Mouse (Mus musculus): Measurements from ENCODE around the gene Wnt7a. TPM values are rescaled to one million over a fixed set of nuclear protein-coding genes. Genes with fewer than 3 reads are reported as not detected.

Wnt7a gene
- polyA plus RNA-seq, 1 experiment = 0.03 TPM

DNA sequence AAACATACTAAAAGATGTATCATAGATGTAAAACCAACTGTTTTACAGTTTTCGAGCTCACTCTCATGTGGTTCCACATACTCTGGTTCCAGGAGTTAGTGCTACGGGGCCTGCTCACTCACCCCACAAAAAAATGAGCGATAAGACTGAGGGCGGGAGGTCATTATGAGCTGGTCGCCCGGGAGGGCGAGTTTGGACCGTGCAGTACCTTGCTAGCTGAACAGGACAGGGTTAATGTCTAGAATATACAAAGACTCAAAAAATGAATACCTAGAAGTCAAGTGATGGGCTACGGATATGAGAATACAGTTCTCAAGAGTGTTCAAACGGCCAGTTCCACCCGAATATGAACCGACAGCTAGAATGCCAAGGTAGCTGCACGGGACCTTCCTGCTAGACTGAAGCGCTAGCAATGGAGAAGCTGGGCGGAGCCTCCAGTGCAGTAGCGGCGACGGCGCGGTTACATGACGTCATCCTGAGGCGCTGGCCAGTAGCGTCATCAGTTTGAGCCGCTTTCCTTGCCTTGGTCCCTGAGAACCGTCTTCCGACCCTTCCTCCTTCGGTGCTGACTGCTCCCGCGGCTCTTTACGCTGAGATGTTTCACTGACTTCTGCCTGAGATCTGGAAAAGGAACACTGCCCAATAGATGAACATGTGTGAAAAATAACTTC is 29.4 kb upstream of the Wnt7a start:
- no peaks in the 10 kb centered on the region for H3K27me3 ChIP-seq (replicated peaks; ENCODE audit: control insufficient read depth, insufficient read depth, low read length)
- DNase-seq = peak; percentile 97
- TF ChIP-seq POLR2A (IDR thresholded peaks at IDR 0.05; ENCODE audit: low read depth, low read length) (peak; percentile 61), CTCF (conservative IDR thresholded peaks at IDR 0.05; ENCODE audit: insufficient read depth, insufficient read length, low read depth, low read length) (no peak)
- 2% methylated on average over 30 of the region's 30 CpGs for WGBS
- no peaks in the 10 kb centered on the region for H3K36me3 ChIP-seq (ENCODE audit: control insufficient read depth, insufficient read depth, low read length)
- peaks cover 4% of the 10 kb centered on the region; the same call in 1 of the 2 replicates for H3K4me1 ChIP-seq (ENCODE audit: control insufficient read depth, insufficient read depth, low read length)
- H3K27ac ChIP-seq (ENCODE audit: insufficient read depth, low read depth, low read length) = no peak overlapping the region; the same call in 1 of the 2 replicates
- H3K4me3 ChIP-seq (ENCODE audit: insufficient read depth, low read depth, low read length) = peak overlapping the region; percentile 74

DNA sequence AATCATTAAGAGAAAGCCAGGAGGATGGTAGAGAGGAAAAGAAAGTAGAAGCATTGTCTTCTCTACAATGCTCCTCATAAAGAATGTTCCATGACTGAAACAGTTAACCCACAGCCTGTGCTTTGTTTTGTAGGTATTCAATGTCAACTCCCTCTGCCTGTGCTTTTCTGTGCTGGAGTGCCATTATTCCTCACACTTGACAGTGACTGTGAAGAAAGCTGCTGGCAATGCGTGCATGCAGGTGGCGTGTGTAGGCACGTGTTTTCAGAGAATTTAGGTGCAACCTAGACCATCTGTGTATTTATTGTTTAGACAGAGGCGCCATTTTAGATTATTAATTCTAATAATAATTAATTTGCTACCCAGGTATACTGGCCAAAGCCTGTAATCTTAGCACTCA is 13.0 kb upstream of the Wnt7a start:
- Histone ChIP-seq H3K27me3 (replicated peaks; ENCODE audit: control insufficient read depth, insufficient read depth, low read length) (no peaks in the 10 kb centered on the region), H3K4me1 (ENCODE audit: control insufficient read depth, insufficient read depth, low read length) (no peaks in the 10 kb centered on the region), H3K4me3 (ENCODE audit: insufficient read depth, low read depth, low read length) (no peak overlapping the region), H3K36me3 (ENCODE audit: control insufficient read depth, insufficient read depth, low read length) (no peaks in the 10 kb centered on the region), H3K27ac (ENCODE audit: insufficient read depth, low read depth, low read length) (no peak overlapping the region)
- no peak for TF ChIP-seq CTCF (conservative IDR thresholded peaks at IDR 0.05; ENCODE audit: insufficient read depth, insufficient read length, low read depth, low read length)
- no peak for TF ChIP-seq POLR2A (IDR thresholded peaks at IDR 0.05; ENCODE audit: low read depth, low read length)
- no peak for DNase-seq
- WGBS = 49% methylated on average over 4 of the region's 4 CpGs

DNA sequence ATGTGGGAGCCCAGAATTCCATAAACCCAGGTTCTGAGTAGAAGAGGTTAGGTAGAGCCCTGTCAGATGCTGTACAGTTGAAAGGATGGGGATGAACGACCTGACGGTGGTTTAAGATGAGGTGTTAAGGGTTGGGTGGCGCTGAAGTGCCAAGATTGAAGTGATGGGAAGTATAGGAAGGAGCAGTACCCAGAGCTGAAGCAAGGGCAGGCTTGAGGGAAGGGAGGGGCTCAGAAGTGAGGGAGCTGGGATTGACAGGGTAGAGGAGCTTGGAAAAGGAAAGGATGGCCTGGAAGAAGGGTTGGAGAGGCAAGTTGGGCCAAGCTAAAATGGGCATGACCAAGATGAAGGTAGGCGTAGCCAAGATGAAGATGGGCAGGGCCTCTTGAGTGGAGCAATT is 10.5 kb upstream of the Wnt7a start:
- 61% methylated on average over 4 of the region's 4 CpGs for WGBS
- H3K27me3 ChIP-seq (replicated peaks; ENCODE audit: control insufficient read depth, insufficient read depth, low read length) = no peaks in the 10 kb centered on the region
- H3K4me1 ChIP-seq (ENCODE audit: control insufficient read depth, insufficient read depth, low read length) = no peaks in the 10 kb centered on the region
- no peak for DNase-seq
- H3K36me3 ChIP-seq (ENCODE audit: control insufficient read depth, insufficient read depth, low read length) = no peaks in the 10 kb centered on the region
- TF ChIP-seq POLR2A (IDR thresholded peaks at IDR 0.05; ENCODE audit: low read depth, low read length) (no peak), CTCF (conservative IDR thresholded peaks at IDR 0.05; ENCODE audit: insufficient read depth, insufficient read length, low read depth, low read length) (no peak)
- H3K4me3 ChIP-seq (ENCODE audit: insufficient read depth, low read depth, low read length) = no peak overlapping the region
- H3K27ac ChIP-seq (ENCODE audit: insufficient read depth, low read depth, low read length) = no peak overlapping the region

DNA sequence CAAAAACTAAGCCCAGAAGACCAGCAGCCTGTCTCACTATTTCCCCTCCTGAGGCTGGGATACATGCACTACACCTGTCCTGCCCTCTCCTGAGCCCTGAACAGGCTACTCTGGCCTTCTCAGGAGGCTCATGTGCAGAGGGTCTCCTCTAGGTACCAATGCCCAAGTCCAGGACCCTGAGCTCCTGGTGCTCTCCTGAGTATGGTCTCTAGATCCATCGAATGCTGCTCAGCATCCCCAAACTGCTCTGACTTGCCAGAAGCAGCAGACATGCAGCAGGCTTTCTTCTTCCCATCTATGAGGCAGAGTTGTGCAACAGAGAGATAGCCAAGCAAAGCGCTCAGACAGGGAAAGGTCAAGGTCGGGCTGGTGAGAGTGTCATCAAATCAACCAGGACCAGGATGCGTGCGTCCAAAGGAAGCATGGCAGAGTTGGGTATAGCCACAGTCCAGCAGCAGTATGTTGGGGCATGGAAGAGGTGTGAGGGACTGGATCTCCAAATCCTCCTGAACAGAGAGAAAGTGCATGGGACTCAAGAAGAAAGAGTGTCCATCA is 6.2 kb upstream of the Wnt7a start:
- no peak for DNase-seq
- Histone ChIP-seq H3K4me3 (ENCODE audit: insufficient read depth, low read depth, low read length) (no peak overlapping the region), H3K27ac (ENCODE audit: insufficient read depth, low read depth, low read length) (no peak overlapping the region), H3K27me3 (replicated peaks; ENCODE audit: control insufficient read depth, insufficient read depth, low read length) (no peaks in the 10 kb centered on the region), H3K4me1 (ENCODE audit: control insufficient read depth, insufficient read depth, low read length) (no peaks in the 10 kb centered on the region), H3K36me3 (ENCODE audit: control insufficient read depth, insufficient read depth, low read length) (no peaks in the 10 kb centered on the region)
- 71% methylated on average over 5 of the region's 5 CpGs for whole genome bisulfite sequencing
- TF ChIP-seq CTCF (conservative IDR thresholded peaks at IDR 0.05; ENCODE audit: insufficient read depth, insufficient read length, low read depth, low read length) (no peak), POLR2A (IDR thresholded peaks at IDR 0.05; ENCODE audit: low read depth, low read length) (no peak)

DNA sequence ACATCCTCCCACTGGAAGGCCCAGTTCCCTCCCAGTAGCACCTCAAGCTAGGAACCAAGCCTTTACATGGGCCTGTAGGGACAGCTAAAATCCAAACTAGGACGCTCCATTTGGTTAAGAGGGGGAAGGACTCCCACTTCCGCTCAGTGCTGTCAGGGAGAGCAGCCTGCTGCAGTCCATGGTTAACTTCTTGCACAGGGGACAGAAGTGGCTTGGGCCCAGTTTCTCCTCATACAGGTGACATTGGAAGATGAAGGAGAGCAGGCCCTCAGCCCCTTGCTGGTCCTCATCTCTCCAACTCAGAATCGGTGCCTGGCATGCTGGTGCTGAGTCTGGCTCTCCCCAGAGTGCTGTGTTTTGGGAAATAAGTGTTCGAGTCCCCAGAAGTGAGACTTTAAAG is 5.0 kb upstream of the Wnt7a start:
- H3K27me3 ChIP-seq (replicated peaks; ENCODE audit: control insufficient read depth, insufficient read depth, low read length) = no peaks in the 10 kb centered on the region
- no peaks in the 10 kb centered on the region for H3K36me3 ChIP-seq (ENCODE audit: control insufficient read depth, insufficient read depth, low read length)
- H3K4me1 ChIP-seq (ENCODE audit: control insufficient read depth, insufficient read depth, low read length) = no peaks in the 10 kb centered on the region
- DNase-seq = no peak
- TF ChIP-seq CTCF (conservative IDR thresholded peaks at IDR 0.05; ENCODE audit: insufficient read depth, insufficient read length, low read depth, low read length) (no peak), POLR2A (IDR thresholded peaks at IDR 0.05; ENCODE audit: low read depth, low read length) (no peak)
- 77% methylated on average over 4 of the region's 4 CpGs for WGBS
- H3K27ac ChIP-seq (ENCODE audit: insufficient read depth, low read depth, low read length) = no peak overlapping the region
- no peak overlapping the region for H3K4me3 ChIP-seq (ENCODE audit: insufficient read depth, low read depth, low read length)

DNA sequence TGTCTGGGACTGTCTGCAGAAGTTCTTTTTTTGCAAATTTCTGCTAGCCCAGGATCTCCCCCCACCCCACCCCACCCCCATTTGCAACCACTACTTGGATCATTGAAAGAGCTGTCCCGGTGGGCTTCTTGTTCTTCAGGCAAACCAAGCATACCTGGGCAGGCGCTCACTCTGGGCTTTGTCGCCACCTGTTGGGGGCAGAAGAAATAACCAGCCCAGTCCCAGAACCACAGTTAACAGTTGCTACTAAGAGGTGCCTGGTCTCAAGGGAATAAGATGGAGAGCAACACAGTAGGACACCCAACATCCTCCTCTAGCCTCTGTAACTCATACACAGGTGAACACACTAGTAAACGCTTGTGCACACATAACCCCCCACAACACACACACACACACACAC is 3.7 kb upstream of the Wnt7a start:
- Histone ChIP-seq H3K4me3 (ENCODE audit: insufficient read depth, low read depth, low read length) (no peak overlapping the region), H3K36me3 (ENCODE audit: control insufficient read depth, insufficient read depth, low read length) (no peaks in the 10 kb centered on the region), H3K27me3 (replicated peaks; ENCODE audit: control insufficient read depth, insufficient read depth, low read length) (no peaks in the 10 kb centered on the region), H3K4me1 (ENCODE audit: control insufficient read depth, insufficient read depth, low read length) (no peaks in the 10 kb centered on the region), H3K27ac (ENCODE audit: insufficient read depth, low read depth, low read length) (no peak overlapping the region)
- WGBS = 1% methylated on average over 4 of the region's 4 CpGs
- TF ChIP-seq CTCF (conservative IDR thresholded peaks at IDR 0.05; ENCODE audit: insufficient read depth, insufficient read length, low read depth, low read length) (peak; percentile 74), POLR2A (IDR thresholded peaks at IDR 0.05; ENCODE audit: low read depth, low read length) (no peak)
- DNase-seq = peak; percentile 18

DNA sequence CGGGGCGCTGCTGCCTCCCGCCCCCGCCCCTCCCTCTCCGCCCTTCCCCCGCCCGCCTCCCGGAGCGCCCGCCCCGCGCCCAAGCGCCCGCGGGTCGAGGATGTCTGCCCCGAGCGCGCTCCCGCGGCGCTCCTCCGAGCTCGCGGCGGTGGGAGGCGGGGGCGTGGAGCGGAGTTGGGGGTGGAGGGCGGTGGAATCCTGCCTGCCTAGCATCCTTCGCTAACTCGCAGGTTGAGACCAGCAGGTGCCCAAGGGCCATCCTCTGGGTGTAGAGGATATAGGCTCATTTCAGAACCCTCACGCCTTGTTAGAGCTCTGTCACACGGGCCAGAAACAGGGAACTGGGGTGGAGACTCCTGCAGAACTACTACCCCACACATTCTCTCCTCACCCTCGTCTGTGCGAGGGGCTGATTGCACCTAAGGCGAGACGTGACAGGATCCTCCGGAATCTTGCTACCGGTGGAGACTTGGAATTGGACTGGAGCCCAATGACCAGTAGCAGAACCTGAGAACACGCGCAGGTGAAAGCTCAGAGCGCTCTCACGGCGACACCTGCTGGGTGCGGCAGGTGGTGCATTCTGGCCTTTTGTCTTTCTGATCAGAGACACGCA is 312 bp upstream of the Wnt7a start:
- no peaks in the 10 kb centered on the region for H3K27me3 ChIP-seq (replicated peaks; ENCODE audit: control insufficient read depth, insufficient read depth, low read length)
- H3K4me1 ChIP-seq (ENCODE audit: control insufficient read depth, insufficient read depth, low read length) = no peaks in the 10 kb centered on the region
- H3K4me3 ChIP-seq (ENCODE audit: insufficient read depth, low read depth, low read length) = peak overlapping the region; percentile 3; the same call in 1 of the 2 replicates
- under 1% methylated on average over 44 of the region's 47 CpGs for WGBS
- peak; percentile 90 for TF ChIP-seq CTCF (conservative IDR thresholded peaks at IDR 0.05; ENCODE audit: insufficient read depth, insufficient read length, low read depth, low read length)
- TF ChIP-seq POLR2A (IDR thresholded peaks at IDR 0.05; ENCODE audit: low read depth, low read length) = no peak
- DNase-seq = peak; percentile 80
- no peak overlapping the region for H3K27ac ChIP-seq (ENCODE audit: insufficient read depth, low read depth, low read length)
- H3K36me3 ChIP-seq (ENCODE audit: control insufficient read depth, insufficient read depth, low read length) = no peaks in the 10 kb centered on the region

Measured in kidney, adult 2 months (tissue).